Mouse (Mus musculus): ENCODE measurements around the gene Snrnp48. TPM values are rescaled to one million over a fixed set of nuclear protein-coding genes. Genes with fewer than 3 reads are reported as not detected.

The Snrnp48 gene
- 34.8 and 37.6 TPM in 2 replicates for polyA plus RNA-seq (2016; fragmentation: Nextera tagmentation; extraction: Ambion mirVana)

GRCm38 (mm10) chr13:38204702-38205482, at the start of gene Snrnp48:
Gene Snrnp48 (plus strand): TSS chr13:38204938.
- no peaks in the 10 kb centered on the region for H3K27me3 ChIP-seq
- peak within 1 kb of the TSS; percentile 72 for H3K9ac ChIP-seq (replicated peaks)
- peak within 1 kb of the TSS; percentile 76 for H3K27ac ChIP-seq (replicated peaks)
- no peaks in the 10 kb centered on the region for H3K36me3 ChIP-seq
- under 1% methylated on average over 59 of the region's 59 CpGs for WGBS
- H3K4me3 ChIP-seq: peak within 1 kb of the TSS; percentile 55
- H3K4me2 ChIP-seq (replicated peaks): peak within 1 kb of the TSS; percentile 61
- peak; percentile 99 for ATAC-seq (ENCODE audit: low FRiP score, low read depth)
- no peaks in the 10 kb centered on the region for H3K9me3 ChIP-seq
- H3K4me1 ChIP-seq: peaks cover 14% of the 10 kb centered on the region

- Histone ChIP-seq H3K9me3 (no peaks in the 10 kb centered on the region), H3K27me3 (peaks cover 63% of the 10 kb centered on the region), H3K36me3 (no peaks in the 10 kb centered on the region), H3K4me3 (no peak overlapping the region), H3K27ac (replicated peaks) (no peak overlapping the region), H3K4me2 (replicated peaks) (no peak overlapping the region), H3K9ac (replicated peaks) (no peak overlapping the region), H3K4me1 (peaks cover 20% of the 10 kb centered on the region)
- ATAC-seq (ENCODE audit: low FRiP score, low read depth): no peak
- 0% methylated on average over 2 of the region's 2 CpGs for WGBS
Measured at GRCm38 (mm10) chr13:38155523-38155922, 49.2 kb upstream of the Snrnp48 start.

GRCm38 (mm10) chr13:38157635-38158034, 47.1 kb upstream of the Snrnp48 start:
- H3K27ac ChIP-seq (replicated peaks): no peak overlapping the region
- peaks cover 2% of the 10 kb centered on the region for H3K4me1 ChIP-seq
- no peak for ATAC-seq (ENCODE audit: low FRiP score, low read depth)
- no peaks in the 10 kb centered on the region for H3K9me3 ChIP-seq
- H3K27me3 ChIP-seq: peaks cover 48% of the 10 kb centered on the region
- H3K4me2 ChIP-seq (replicated peaks): no peak overlapping the region
- WGBS: 21% methylated on average over 6 of the region's 6 CpGs
- no peak overlapping the region for H3K9ac ChIP-seq (replicated peaks)
- H3K36me3 ChIP-seq: no peaks in the 10 kb centered on the region
- no peak overlapping the region for H3K4me3 ChIP-seq

GRCm38 (mm10) chr13:38162002-38162401, 42.7 kb upstream of the Snrnp48 start:
- Histone ChIP-seq H3K4me3 (no peak overlapping the region), H3K27ac (replicated peaks) (no peak overlapping the region)
- no peak for ATAC-seq (ENCODE audit: low FRiP score, low read depth)

GRCm38 (mm10) chr13:38162668-38163067, 42.1 kb upstream of the Snrnp48 start:
- Histone ChIP-seq H3K9ac (replicated peaks) (no peak overlapping the region), H3K4me2 (replicated peaks) (no peak overlapping the region), H3K27ac (replicated peaks) (no peak overlapping the region), H3K4me1 (no peaks in the 10 kb centered on the region), H3K36me3 (no peaks in the 10 kb centered on the region), H3K4me3 (no peak overlapping the region), H3K9me3 (no peaks in the 10 kb centered on the region), H3K27me3 (peaks cover 14% of the 10 kb centered on the region)
- ATAC-seq (ENCODE audit: low FRiP score, low read depth): no peak
- WGBS: 55% methylated on average over 11 of the region's 11 CpGs

More at GRCm38 (mm10) chr13:38162002-38162401, 42.7 kb upstream of the Snrnp48 start:
- H3K27me3 ChIP-seq: peaks cover 16% of the 10 kb centered on the region
- H3K4me2 ChIP-seq (replicated peaks): no peak overlapping the region
- no peaks in the 10 kb centered on the region for H3K4me1 ChIP-seq
- H3K36me3 ChIP-seq: no peaks in the 10 kb centered on the region
- H3K9ac ChIP-seq (replicated peaks): no peak overlapping the region
- WGBS: 74% methylated on average over 2 of the region's 2 CpGs
- no peaks in the 10 kb centered on the region for H3K9me3 ChIP-seq

GRCm38 (mm10) chr13:38164932-38165331, 39.8 kb upstream of the Snrnp48 start:
- 0 out of 2 replicates have a peak, but pooled peaks cover 6% of the 10 kb centered on the region for H3K27me3 ChIP-seq
- H3K9ac ChIP-seq (replicated peaks): no peak overlapping the region
- ATAC-seq (ENCODE audit: low FRiP score, low read depth): no peak
- H3K27ac ChIP-seq (replicated peaks): no peak overlapping the region
- H3K9me3 ChIP-seq: no peaks in the 10 kb centered on the region
- H3K4me1 ChIP-seq: no peaks in the 10 kb centered on the region
- no peak overlapping the region for H3K4me2 ChIP-seq (replicated peaks)
- H3K36me3 ChIP-seq: no peaks in the 10 kb centered on the region
- no peak overlapping the region for H3K4me3 ChIP-seq
- WGBS: 90% methylated on average over 11 of the region's 11 CpGs

GRCm38 (mm10) chr13:38167056-38167455, 37.7 kb upstream of the Snrnp48 start:
- Histone ChIP-seq H3K27ac (replicated peaks) (no peak overlapping the region), H3K4me1 (no peaks in the 10 kb centered on the region), H3K9me3 (no peaks in the 10 kb centered on the region), H3K27me3 (no peaks in the 10 kb centered on the region), H3K4me2 (replicated peaks) (no peak overlapping the region), H3K4me3 (no peak overlapping the region), H3K36me3 (no peaks in the 10 kb centered on the region), H3K9ac (replicated peaks) (no peak overlapping the region)
- WGBS: 95% methylated on average over 3 of the region's 3 CpGs
- ATAC-seq (ENCODE audit: low FRiP score, low read depth): no peak

GRCm38 (mm10) chr13:38170707-38171144, 34.0 kb upstream of the Snrnp48 start:
- no peak for ATAC-seq (ENCODE audit: low FRiP score, low read depth)
- Histone ChIP-seq H3K27ac (replicated peaks) (no peak overlapping the region), H3K27me3 (no peaks in the 10 kb centered on the region), H3K9me3 (no peaks in the 10 kb centered on the region), H3K4me3 (no peak overlapping the region), H3K4me2 (replicated peaks) (no peak overlapping the region), H3K9ac (replicated peaks) (no peak overlapping the region), H3K4me1 (no peaks in the 10 kb centered on the region), H3K36me3 (no peaks in the 10 kb centered on the region)
- WGBS: 65% methylated on average over 4 of the region's 4 CpGs

- Histone ChIP-seq H3K27ac (replicated peaks) (no peak overlapping the region), H3K27me3 (no peaks in the 10 kb centered on the region), H3K36me3 (no peaks in the 10 kb centered on the region), H3K4me1 (no peaks in the 10 kb centered on the region), H3K4me2 (replicated peaks) (no peak overlapping the region), H3K4me3 (no peak overlapping the region), H3K9ac (replicated peaks) (no peak overlapping the region), H3K9me3 (peaks cover 19% of the 10 kb centered on the region)
- no peak for ATAC-seq (ENCODE audit: low FRiP score, low read depth)
- WGBS: 88% methylated on average over 10 of the region's 10 CpGs
Measured at GRCm38 (mm10) chr13:38193406-38193805, 11.3 kb upstream of the Snrnp48 start.

- 83% methylated on average over 6 of the region's 6 CpGs for WGBS
- no peak for ATAC-seq (ENCODE audit: low FRiP score, low read depth)
Measured at GRCm38 (mm10) chr13:38201413-38201812, 3.3 kb upstream of the Snrnp48 start.

GRCm38 (mm10) chr13:38204171-38204570, 567 bp upstream of the Snrnp48 start:
- peaks cover 14% of the 10 kb centered on the region for H3K4me1 ChIP-seq
- H3K4me2 ChIP-seq (replicated peaks): peak overlapping the region; percentile 61
- H3K27me3 ChIP-seq: no peaks in the 10 kb centered on the region
- WGBS: 62% methylated on average over 4 of the region's 4 CpGs
- H3K9ac ChIP-seq (replicated peaks): no peak overlapping the region
- H3K9me3 ChIP-seq: no peaks in the 10 kb centered on the region
- H3K4me3 ChIP-seq: peak overlapping the region; percentile 55
- H3K36me3 ChIP-seq: no peaks in the 10 kb centered on the region
- ATAC-seq (ENCODE audit: low FRiP score, low read depth): no peak
- no peak overlapping the region for H3K27ac ChIP-seq (replicated peaks)

More at GRCm38 (mm10) chr13:38201413-38201812, 3.3 kb upstream of the Snrnp48 start:
- Histone ChIP-seq H3K4me3 (no peak overlapping the region), H3K4me2 (replicated peaks) (no peak overlapping the region), H3K27ac (replicated peaks) (no peak overlapping the region), H3K27me3 (no peaks in the 10 kb centered on the region), H3K9me3 (peaks cover 5% of the 10 kb centered on the region), H3K4me1 (peaks cover 9% of the 10 kb centered on the region), H3K9ac (replicated peaks) (no peak overlapping the region), H3K36me3 (no peaks in the 10 kb centered on the region)

GRCm38 (mm10) chr13:38211122-38211521, 6.4 kb downstream of the Snrnp48 start:
- no peak overlapping the region for H3K4me3 ChIP-seq
- H3K4me1 ChIP-seq: peaks cover 7% of the 10 kb centered on the region
- no peaks in the 10 kb centered on the region for H3K27me3 ChIP-seq
- H3K9ac ChIP-seq (replicated peaks): no peak overlapping the region
- WGBS: 96% methylated on average over 5 of the region's 5 CpGs
- no peak for ATAC-seq (ENCODE audit: low FRiP score, low read depth)
- H3K36me3 ChIP-seq: peaks cover 40% of the 10 kb centered on the region
- no peaks in the 10 kb centered on the region for H3K9me3 ChIP-seq
- H3K27ac ChIP-seq (replicated peaks): no peak overlapping the region
- H3K4me2 ChIP-seq (replicated peaks): no peak overlapping the region
